Mouse (Mus musculus): ENCODE data around the gene Pax3.

DNA sequence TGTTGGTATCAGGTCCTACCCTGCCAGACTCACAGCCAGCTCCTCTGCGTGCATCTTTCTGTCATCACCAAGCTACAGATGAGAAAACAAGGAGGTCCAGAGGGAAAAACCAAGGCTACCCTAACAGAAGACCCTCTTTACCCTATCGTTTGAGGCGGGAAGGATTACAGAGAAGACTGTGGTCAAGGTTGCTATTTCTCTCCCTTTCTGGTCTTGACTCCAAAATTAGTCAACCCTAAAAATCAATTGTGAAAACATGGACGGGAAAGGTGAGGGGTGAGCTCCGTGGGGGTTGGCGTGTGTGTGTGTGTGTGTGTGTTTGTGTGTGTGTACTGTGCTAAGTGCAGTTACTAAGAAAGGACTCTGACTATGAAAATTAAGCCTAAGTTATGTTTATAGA, 54.0 kb downstream of the Pax3 start:
- TF ChIP-seq CTCF (IDR thresholded peaks at IDR 0.05; ENCODE audit: low read depth, low read length), result no peak
- TF ChIP-seq POLR2A (IDR thresholded peaks at IDR 0.05; ENCODE audit: insufficient read depth, low read length), result no peak
- TF ChIP-seq EP300 (IDR thresholded peaks at IDR 0.05; ENCODE audit: insufficient read depth, low read depth, low read length), result no peak

Data from ES-Bruce4 (cell line).